Mouse (Mus musculus) limb, embryonic 13.5 days (tissue): ENCODE measurements around the gene Gls. TPM values are rescaled to one million over a fixed set of nuclear protein-coding genes. Genes with fewer than 3 reads are reported as not detected.

Experiments
- ATAC-seq: fragments of 200-750 bp; cut with Nextera tagmentation; 2 replicates; pipeline ENCODE4 v1.8.0; 2017; ENCODE audit warnings: low read depth, moderate number of reproducible peaks, moderate TSS enrichment; ENCODE audit not compliant: low FRiP score
- H3K27ac ChIP-seq: fragments of 300-500 bp; sonication (generic); 2 replicates; pipeline ENCODE4 v1.5.1; 2015; ENCODE audit warnings: inconsistent platforms, mild to moderate bottlenecking, moderate library complexity
- H3K27me3 ChIP-seq: fragments of 300-500 bp; sonication (generic); 2 replicates; pipeline ENCODE4 v1.6.1; 2015; ENCODE audit warnings: mild to moderate bottlenecking, inconsistent platforms
- H3K36me3 ChIP-seq: fragments of 300-500 bp; sonication (generic); 2 replicates; pipeline ENCODE4 v1.6.1; 2015; ENCODE audit warnings: inconsistent platforms, mild to moderate bottlenecking, moderate library complexity
- H3K4me1 ChIP-seq: fragments of 300-500 bp; sonication (generic); 2 replicates; pipeline ENCODE4 v1.6.1; 2015; ENCODE audit warnings: inconsistent platforms
- H3K4me2 ChIP-seq: fragments of 300-500 bp; sonication (generic); replicated peaks from 2 replicates; pipeline ENCODE4 v1.6.1; 2015; ENCODE audit warnings: inconsistent platforms, mild to moderate bottlenecking, moderate library complexity
- H3K4me3 ChIP-seq: fragments of 300-500 bp; sonication (generic); 2 replicates; pipeline ENCODE4 v1.5.1; 2015; ENCODE audit warnings: moderate library complexity, mild to moderate bottlenecking, inconsistent platforms
- H3K9ac ChIP-seq: fragments of 300-500 bp; sonication (generic); 2 replicates; pipeline ENCODE4 v1.6.1; 2015; ENCODE audit warnings: mild to moderate bottlenecking, inconsistent platforms
- H3K9me3 ChIP-seq: fragments of 300-500 bp; sonication (generic); 2 replicates; pipeline ENCODE4 v1.6.1; 2016; ENCODE audit warnings: inconsistent platforms
- WGBS: fragments of 180-500 bp; shearing (Covaris S2); methylation state at CpG from one replicate; pipeline ENCODE4 v1.1.7; 2015; 5-methylcytosine and 5-hydroxymethylcytosine counted together
- polyA plus RNA-seq: library from polyadenylated mRNA; unstranded; fragments of >200 nt; fragmentation: Nextera tagmentation; extraction: Ambion mirVana; gene quantifications from 2 replicates; pipeline ENCODE4 v1.2.1, GENCODE M21; 2015

Gene Gls
- polyA plus RNA-seq, 1 experiment from 2014 or later = 22.6 TPM

DNA sequence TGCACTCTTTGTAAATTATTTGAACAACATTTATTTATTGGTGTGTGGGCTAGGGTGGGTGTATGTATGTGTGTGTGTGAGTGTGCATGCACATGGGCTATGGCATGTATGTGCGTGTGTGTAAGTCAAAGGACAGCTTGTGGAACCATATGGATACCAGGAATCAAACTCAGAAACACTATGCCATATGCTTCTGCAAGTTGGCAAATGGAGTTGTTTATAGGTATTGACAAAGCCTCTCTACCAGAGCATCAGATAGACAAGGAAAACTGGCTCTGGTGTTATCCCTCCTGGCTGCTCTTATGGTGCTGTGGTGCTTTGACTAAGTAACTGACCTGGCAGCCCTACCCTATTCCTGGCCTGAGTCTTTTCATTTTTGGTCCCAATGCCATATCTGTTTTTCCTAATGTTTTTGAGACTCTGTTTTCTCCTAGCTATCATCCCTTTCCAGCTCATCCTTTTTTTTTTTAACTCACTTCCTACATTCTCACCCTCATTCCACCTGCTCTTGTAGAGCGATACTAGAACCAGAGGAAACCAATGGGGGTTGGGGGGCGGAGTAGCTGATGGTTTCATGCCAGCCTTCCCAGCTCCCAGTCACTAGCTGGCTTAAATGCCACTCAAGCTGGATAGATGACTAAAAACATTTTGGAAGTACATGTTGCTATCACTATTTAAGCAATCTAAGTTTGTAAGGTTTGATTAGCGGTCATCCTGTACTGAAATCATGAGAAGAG is 27.5 kb upstream of the Gls start:
- WGBS = 87% methylated on average over 4 of the region's 4 CpGs
- Histone ChIP-seq H3K9ac (no peak overlapping the region), H3K27me3 (no peaks in the 10 kb centered on the region), H3K9me3 (no peaks in the 10 kb centered on the region), H3K36me3 (no peaks in the 10 kb centered on the region), H3K4me3 (no peak overlapping the region), H3K4me1 (peaks cover 21% of the 10 kb centered on the region), H3K27ac (no peak overlapping the region), H3K4me2 (no peak overlapping the region)
- no peak for ATAC-seq

DNA sequence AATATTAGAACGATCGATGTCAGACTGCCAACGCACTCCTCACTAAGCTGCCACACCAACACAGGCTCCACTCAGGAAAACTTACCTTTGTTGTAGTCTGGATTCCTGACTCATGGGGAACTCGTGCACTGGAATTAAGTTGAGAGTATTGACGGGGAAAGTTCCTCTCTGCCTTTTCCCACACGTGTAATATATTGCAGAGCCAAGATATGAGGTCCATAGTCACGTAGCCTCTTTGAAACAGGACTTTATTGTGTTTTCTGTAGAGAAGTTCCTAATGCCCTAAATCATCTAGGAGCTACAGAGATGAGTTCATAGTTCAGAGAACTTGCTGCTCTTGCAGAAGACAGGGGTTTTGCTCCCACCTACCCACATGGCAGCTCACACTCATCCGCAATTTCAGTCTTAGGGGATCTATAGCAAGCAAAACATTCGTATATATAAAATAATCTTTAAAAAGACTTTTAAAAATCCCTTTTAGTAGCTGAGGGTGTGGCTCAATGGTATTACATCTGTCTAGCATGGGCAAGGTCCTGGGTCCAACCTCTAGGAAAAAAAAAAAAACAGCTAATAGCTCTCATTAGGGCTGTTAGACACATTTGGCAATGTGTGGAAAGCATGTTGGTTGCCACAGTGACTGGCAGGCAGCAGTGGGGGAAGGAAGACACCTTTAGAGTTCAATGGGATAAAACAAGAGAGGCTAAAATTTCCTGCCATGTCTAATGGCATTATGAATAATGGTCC is 25.1 kb upstream of the Gls start:
- 81% methylated on average over 9 of the region's 9 CpGs for WGBS
- Histone ChIP-seq H3K4me3 (no peak overlapping the region), H3K36me3 (no peaks in the 10 kb centered on the region), H3K27me3 (no peaks in the 10 kb centered on the region), H3K9ac (no peak overlapping the region), H3K9me3 (no peaks in the 10 kb centered on the region), H3K4me1 (peaks cover 30% of the 10 kb centered on the region), H3K4me2 (no peak overlapping the region), H3K27ac (no peak overlapping the region)
- ATAC-seq = no peak

DNA sequence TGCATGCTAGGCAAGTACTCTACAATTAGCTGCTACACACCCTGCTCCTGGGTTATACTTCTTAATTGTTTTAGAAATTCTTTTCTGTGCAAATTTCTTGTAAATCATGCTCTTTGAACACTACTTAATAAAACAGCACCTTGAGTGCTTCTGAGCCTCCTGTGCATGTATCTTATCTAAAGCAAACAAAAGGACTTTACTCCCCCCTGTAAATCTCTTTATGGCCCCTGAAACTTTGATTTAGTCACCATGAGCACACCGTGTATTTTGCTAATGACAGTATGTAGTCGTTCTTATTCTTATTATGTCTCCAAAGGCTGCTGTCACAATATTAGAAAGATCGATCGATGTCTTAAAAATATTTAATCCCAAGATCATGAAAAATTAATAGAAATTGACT is 23.9 kb upstream of the Gls start:
- no peaks in the 10 kb centered on the region for H3K9me3 ChIP-seq
- H3K9ac ChIP-seq = no peak overlapping the region
- no peak overlapping the region for H3K4me3 ChIP-seq
- peaks cover 30% of the 10 kb centered on the region for H3K4me1 ChIP-seq
- H3K36me3 ChIP-seq = no peaks in the 10 kb centered on the region
- H3K27ac ChIP-seq = no peak overlapping the region
- no peak for ATAC-seq
- no peaks in the 10 kb centered on the region for H3K27me3 ChIP-seq
- no peak overlapping the region for H3K4me2 ChIP-seq
- WGBS = 72% methylated on average over 4 of the region's 4 CpGs

DNA sequence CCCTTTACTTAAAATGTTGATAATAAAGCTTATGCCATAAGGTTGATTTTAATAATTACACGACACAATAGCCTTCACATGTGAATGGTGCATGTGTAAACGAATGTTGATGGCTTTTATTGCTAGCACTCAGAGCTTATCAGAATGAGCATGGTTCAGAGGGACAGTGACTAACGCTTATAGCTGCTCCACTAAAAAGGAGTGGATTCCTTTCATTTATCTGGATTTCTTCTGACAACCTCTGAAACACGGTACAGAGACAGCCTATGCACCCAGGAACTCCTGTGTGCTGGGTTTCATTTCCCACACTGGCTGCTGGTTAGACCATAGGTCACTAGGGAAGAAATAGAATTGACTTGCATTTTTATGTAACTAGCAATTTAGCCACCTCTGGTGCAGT is 23.2 kb upstream of the Gls start:
- 79% methylated on average over 4 of the region's 4 CpGs for WGBS
- H3K27me3 ChIP-seq = no peaks in the 10 kb centered on the region
- peaks cover 30% of the 10 kb centered on the region for H3K4me1 ChIP-seq
- H3K4me2 ChIP-seq = no peak overlapping the region
- ATAC-seq = no peak
- no peak overlapping the region for H3K27ac ChIP-seq
- no peaks in the 10 kb centered on the region for H3K9me3 ChIP-seq
- H3K9ac ChIP-seq = no peak overlapping the region
- no peak overlapping the region for H3K4me3 ChIP-seq
- no peaks in the 10 kb centered on the region for H3K36me3 ChIP-seq

DNA sequence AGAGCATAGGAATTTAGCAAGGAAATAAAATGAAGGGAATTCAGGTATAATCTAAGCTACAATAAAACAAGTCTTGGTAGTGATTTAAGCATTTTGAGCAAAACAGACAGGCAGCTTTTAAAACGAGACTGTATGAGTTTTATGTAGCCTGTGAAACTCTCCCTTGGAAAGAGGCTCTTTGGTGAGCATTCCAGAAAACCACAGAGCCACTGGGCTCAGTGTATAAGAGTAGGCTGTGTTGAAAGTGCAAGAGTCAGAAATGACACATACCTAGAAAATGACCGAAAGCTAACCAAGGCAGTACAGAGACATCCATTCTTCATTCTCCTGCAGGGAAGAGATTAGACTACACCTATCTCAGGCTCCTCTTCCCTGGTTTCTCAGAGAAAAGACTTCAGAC is 21.4 kb upstream of the Gls start:
- H3K27me3 ChIP-seq = no peaks in the 10 kb centered on the region
- H3K4me3 ChIP-seq = no peak overlapping the region
- no peaks in the 10 kb centered on the region for H3K9me3 ChIP-seq
- no peak overlapping the region for H3K9ac ChIP-seq
- H3K4me1 ChIP-seq = peaks cover 24% of the 10 kb centered on the region
- no peak overlapping the region for H3K4me2 ChIP-seq
- ATAC-seq = peak; percentile 44; the same call in 1 of the 2 replicates
- 42% methylated on average over 2 of the region's 2 CpGs for WGBS
- H3K36me3 ChIP-seq = no peaks in the 10 kb centered on the region
- peak overlapping the region; percentile 69; the same call in 1 of the 2 replicates for H3K27ac ChIP-seq

DNA sequence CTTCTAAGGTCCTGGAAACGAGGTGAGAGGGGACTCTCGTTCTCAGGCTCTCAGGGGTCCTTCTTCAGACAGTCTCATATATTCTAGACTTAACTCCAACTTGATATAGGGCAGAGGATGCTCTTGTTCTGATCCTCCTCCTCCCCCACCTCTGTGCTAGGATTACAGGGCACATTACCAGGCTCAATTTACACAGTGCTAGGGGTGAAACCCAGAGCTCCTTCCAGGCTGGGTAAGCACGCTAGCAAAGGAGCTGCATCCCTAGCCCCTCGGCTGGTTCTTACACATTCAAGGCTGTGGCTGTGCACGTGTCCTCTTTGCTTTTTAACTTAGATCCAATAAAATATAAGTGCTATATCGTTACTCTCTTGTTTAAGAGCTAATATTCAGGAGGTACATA is 20.4 kb upstream of the Gls start:
- Histone ChIP-seq H3K27ac (no peak overlapping the region), H3K4me3 (no peak overlapping the region), H3K27me3 (no peaks in the 10 kb centered on the region), H3K9ac (no peak overlapping the region), H3K4me1 (peaks cover 17% of the 10 kb centered on the region), H3K36me3 (no peaks in the 10 kb centered on the region), H3K4me2 (no peak overlapping the region), H3K9me3 (no peaks in the 10 kb centered on the region)
- no peak for ATAC-seq
- 53% methylated on average over 6 of the region's 6 CpGs for WGBS

DNA sequence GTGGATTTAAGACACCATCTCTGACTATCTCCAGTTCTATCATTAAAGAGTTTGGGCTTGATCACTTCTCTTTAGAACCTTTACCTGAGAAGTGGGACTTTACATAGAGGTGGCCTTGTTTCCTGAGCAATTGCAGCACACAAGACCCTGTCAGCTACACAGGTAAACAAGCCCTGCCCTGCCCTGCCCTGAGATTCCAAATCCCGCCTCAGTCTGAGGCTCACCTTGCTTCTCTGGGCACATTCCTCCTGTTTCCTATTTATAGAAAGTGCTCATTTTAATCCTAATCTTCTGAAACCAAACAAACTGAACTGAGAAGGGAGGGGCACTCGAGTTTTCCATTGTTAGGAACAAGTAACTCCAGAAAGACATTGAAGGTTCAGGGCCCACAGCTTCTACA is 19.4 kb upstream of the Gls start:
- H3K4me2 ChIP-seq = no peak overlapping the region
- H3K27me3 ChIP-seq = no peaks in the 10 kb centered on the region
- H3K9ac ChIP-seq = no peak overlapping the region

DNA sequence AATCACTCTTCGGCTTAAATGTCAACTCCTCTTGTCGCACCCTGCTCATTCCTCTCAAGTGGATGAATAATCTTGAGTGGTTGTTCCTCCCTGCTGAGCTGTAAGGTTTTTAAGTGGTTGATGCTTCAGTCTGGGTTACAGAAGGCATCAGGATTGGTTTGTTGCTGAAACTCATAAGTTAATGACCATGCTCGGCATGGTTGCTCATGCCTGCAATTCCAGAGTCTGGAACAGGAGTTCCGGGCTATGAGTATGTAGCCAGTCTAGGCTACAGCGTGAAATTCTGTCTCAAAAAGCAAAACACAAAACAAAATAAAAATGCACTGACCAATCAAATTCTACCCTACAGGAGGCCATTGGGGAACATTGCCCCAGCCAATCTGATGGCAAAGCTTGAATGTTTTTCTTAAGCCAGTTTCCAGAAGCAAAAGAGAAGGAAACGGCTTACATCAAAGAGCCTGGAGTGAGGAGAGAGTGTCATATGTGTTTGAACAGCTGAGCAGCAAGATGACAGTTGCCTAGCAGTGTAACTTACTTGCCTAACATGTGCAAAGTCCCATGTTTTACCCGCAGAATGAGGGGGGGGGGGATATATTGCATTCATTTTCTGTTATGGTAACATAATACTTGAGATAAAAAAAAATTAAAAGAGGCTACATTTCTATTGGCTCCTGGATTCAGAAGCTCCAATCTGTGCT is 18.2 kb upstream of the Gls start:
- H3K4me3 ChIP-seq = no peak overlapping the region
- ATAC-seq = no peak
- H3K4me2 ChIP-seq = no peak overlapping the region
- no peak overlapping the region for H3K9ac ChIP-seq
- no peaks in the 10 kb centered on the region for H3K9me3 ChIP-seq
- H3K27me3 ChIP-seq = no peaks in the 10 kb centered on the region
- H3K4me1 ChIP-seq = peaks cover 9% of the 10 kb centered on the region
- 62% methylated on average over 7 of the region's 7 CpGs for WGBS
- H3K36me3 ChIP-seq = no peaks in the 10 kb centered on the region
- H3K27ac ChIP-seq = no peak overlapping the region

More for the DNA sequence above, 19.4 kb upstream of the Gls start:
- ATAC-seq = no peak
- H3K4me1 ChIP-seq = peaks cover 9% of the 10 kb centered on the region
- no peak overlapping the region for H3K4me3 ChIP-seq
- no peaks in the 10 kb centered on the region for H3K9me3 ChIP-seq
- no peaks in the 10 kb centered on the region for H3K36me3 ChIP-seq
- H3K27ac ChIP-seq = no peak overlapping the region
- WGBS = 76% methylated on average over 2 of the region's 2 CpGs

DNA sequence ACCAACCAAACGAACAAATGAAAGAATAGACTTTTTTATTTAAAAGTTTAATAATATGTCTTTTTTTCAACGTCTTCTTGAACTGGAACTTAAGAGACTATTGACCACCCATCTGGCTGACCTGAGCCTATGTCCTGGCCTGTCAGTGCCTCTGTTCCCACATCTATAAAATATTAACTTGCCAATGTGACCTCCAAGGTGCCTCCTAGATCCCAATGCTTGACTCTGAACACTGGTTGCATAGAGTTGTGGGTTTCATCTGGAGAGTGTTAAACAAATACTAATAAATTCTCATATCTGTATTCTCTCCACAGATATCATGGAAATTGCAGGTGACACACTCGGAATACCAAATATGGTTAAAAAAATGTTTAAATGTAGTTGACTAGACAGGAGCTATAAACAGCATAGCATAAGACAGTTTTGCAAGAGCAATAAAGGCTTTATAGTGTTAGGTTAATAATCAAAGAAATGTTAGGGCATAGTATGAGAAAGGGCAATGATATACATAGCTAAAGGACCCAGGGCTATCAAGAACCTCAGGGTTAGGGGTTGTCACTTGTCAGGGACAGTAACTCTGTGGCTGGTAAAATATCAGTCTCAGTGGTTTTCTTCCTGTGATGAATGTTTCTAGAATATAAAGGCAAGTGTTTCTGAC is 16.0 kb upstream of the Gls start:
- Histone ChIP-seq H3K4me1 (peaks cover 8% of the 10 kb centered on the region), H3K36me3 (no peaks in the 10 kb centered on the region), H3K27ac (no peak overlapping the region), H3K9me3 (no peaks in the 10 kb centered on the region), H3K27me3 (no peaks in the 10 kb centered on the region), H3K4me2 (no peak overlapping the region), H3K4me3 (no peak overlapping the region), H3K9ac (no peak overlapping the region)
- WGBS = 78% methylated on average over 3 of the region's 3 CpGs
- ATAC-seq = no peak

DNA sequence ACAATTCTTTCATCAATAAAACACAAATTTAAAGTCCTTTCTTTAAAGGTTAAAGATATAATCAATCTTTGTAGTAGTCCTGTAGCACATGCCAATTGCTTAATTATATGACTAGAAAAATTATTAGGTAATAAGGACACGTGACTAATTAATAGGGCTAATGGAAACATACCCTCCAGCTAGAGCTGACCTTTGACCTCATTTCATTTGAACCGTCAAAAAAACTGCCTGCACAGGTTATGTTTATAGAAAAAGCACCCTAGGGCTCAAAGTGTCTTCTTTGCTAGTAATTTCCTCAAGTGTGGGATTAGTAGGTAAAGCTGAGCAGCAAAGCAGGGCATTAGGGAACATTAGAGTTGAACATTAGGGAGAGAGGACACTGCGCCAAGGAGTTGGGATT is 9.2 kb upstream of the Gls start:
- H3K36me3 ChIP-seq = no peaks in the 10 kb centered on the region
- H3K9ac ChIP-seq = no peak overlapping the region
- WGBS = 20% methylated on average over 3 of the region's 3 CpGs
- no peak for ATAC-seq
- no peaks in the 10 kb centered on the region for H3K9me3 ChIP-seq
- no peaks in the 10 kb centered on the region for H3K27me3 ChIP-seq
- H3K27ac ChIP-seq = no peak overlapping the region
- no peak overlapping the region for H3K4me2 ChIP-seq
- no peaks in the 10 kb centered on the region for H3K4me1 ChIP-seq
- no peak overlapping the region for H3K4me3 ChIP-seq

DNA sequence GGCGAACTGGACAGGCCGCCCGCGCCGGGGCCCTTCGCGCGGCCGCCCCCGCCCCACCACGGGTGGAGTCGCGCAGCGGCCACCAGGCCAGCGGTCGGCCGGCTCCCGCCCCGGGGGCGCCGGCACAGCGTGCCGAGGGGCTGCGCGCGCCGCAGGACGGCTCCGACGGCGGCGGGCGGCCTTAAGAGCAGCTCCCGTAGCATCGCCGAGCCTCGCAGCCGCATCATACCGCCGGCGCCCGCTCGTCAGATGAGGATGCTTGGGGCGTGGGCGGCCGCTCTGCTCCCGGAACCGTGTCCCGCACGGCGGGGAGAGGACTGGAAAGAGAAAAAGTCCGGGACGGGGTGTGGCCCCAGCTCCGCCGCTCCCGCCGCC is 279 bp downstream of the Gls start:
- Histone ChIP-seq H3K36me3 (no peaks in the 10 kb centered on the region), H3K4me2 (peak overlapping the region; percentile 85), H3K9me3 (no peaks in the 10 kb centered on the region), H3K27ac (peak overlapping the region; percentile 94), H3K4me1 (peaks cover 19% of the 10 kb centered on the region), H3K27me3 (no peaks in the 10 kb centered on the region), H3K9ac (peak overlapping the region; percentile 94), H3K4me3 (peak overlapping the region; percentile 96)
- under 1% methylated on average over 23 of the region's 57 CpGs for WGBS
- peak; percentile 78 for ATAC-seq
